10 mouse cellular contexts compared by ENCODE assay signal in the genomic region with DNA sequence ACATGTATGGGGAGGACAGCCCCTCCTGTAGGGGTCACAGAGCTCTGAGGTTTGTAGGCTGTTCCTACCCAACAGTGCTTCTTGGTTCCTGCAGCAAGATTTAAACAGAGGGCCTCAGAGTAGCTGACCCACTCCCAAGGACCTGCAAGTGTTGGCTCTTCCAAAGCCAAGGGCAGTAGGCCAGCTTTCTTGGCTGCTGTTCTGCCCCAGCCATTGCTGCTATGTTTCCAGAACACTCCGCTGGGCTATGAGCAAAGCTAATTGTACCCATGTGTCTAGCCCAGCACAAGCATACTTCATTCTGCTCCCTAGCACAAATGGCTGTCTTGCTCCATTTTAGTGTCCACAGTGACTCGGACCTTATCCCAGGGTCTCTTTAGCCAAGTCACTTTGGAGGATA. TPM values are rescaled to one million over a fixed set of nuclear protein-coding genes. Genes with fewer than 3 reads are reported as not detected.
DNase-seq lines count a peak whose midpoint lies in the region; ATAC-seq lines count a peak whose summit lies in the region.
"Had no signal": no experiment of that assay in that cellular context is flagged by ENCODE, and none has a peak within 500 bp of the region (broad histone marks: within the 10 kb centered on the region; RNA-seq: fewer than 3 reads in every experiment).

No protein-coding gene starts in this region.

- no peak for ATAC-seq in embryonic facial prominence, embryonic 14.5 days (ENCODE audit: low read depth)
- no peak for ATAC-seq in liver, embryonic 11.5 days (replicated peaks; ENCODE audit: low FRiP score)

- no peak overlapping the region for H3K9ac ChIP-seq in embryonic facial prominence, embryonic 14.5 days (ENCODE audit: low read depth, low read length)
- H3K9ac ChIP-seq in liver, embryonic 11.5 days (ENCODE audit: low read depth, low read length): no peak overlapping the region
- H3K9ac ChIP-seq: heart, embryonic 13.5 days; liver, embryonic 14.5 days had no signal

- H3K36me3 ChIP-seq in embryonic facial prominence, embryonic 14.5 days (ENCODE audit: control insufficient read depth, insufficient read depth, low read length): 0 out of 2 replicates have a peak, but pooled peaks cover 6% of the 10 kb centered on the region
- no peaks in the 10 kb centered on the region for H3K36me3 ChIP-seq in embryonic facial prominence, embryonic 10.5 days (replicated peaks)
- H3K36me3 ChIP-seq in liver, embryonic 11.5 days (ENCODE audit: control insufficient read depth, insufficient read depth, low read length): no peaks in the 10 kb centered on the region

- 74% methylated on average over 2 of the region's 2 CpGs for WGBS in embryonic facial prominence, embryonic 14.5 days
- 92% methylated on average over 2 of the region's 2 CpGs for WGBS in embryonic facial prominence, embryonic 10.5 days
- WGBS in liver, embryonic 11.5 days: 73% methylated on average over 2 of the region's 2 CpGs

- no peaks in the 10 kb centered on the region for H3K27me3 ChIP-seq in embryonic facial prominence, embryonic 14.5 days (replicated peaks; ENCODE audit: control insufficient read depth, insufficient read depth, low read length)
- no peaks in the 10 kb centered on the region for H3K27me3 ChIP-seq in embryonic facial prominence, embryonic 10.5 days (replicated peaks; ENCODE audit: low read depth, poor library complexity, severe bottlenecking)
- no peaks in the 10 kb centered on the region for H3K27me3 ChIP-seq in liver, embryonic 11.5 days (replicated peaks; ENCODE audit: control insufficient read depth, insufficient read depth, low read length)
- H3K27me3 ChIP-seq: heart, embryonic 13.5 days had no signal

- no peak overlapping the region for H3K4me3 ChIP-seq in embryonic facial prominence, embryonic 14.5 days (ENCODE audit: low read depth, low read length)
- H3K4me3 ChIP-seq in embryonic facial prominence, embryonic 10.5 days: no peak overlapping the region
- no peak overlapping the region for H3K4me3 ChIP-seq in liver, embryonic 11.5 days (ENCODE audit: low read depth, low read length)
- H3K4me3 ChIP-seq: heart, embryonic 13.5 days had no signal

- no peaks in the 10 kb centered on the region for H3K9me3 ChIP-seq in embryonic facial prominence, embryonic 14.5 days (ENCODE audit: control insufficient read depth, low read length)
- no peaks in the 10 kb centered on the region for H3K9me3 ChIP-seq in embryonic facial prominence, embryonic 10.5 days
- H3K9me3 ChIP-seq in liver, embryonic 11.5 days (ENCODE audit: control insufficient read depth, low read length): no peaks in the 10 kb centered on the region
- H3K9me3 ChIP-seq: heart, embryonic 13.5 days had no signal

- H3K27ac ChIP-seq in embryonic facial prominence, embryonic 14.5 days (replicated peaks; ENCODE audit: low read depth, low read length): no peak overlapping the region
- no peak overlapping the region for H3K27ac ChIP-seq in embryonic facial prominence, embryonic 10.5 days (replicated peaks)
- H3K27ac ChIP-seq in liver, embryonic 11.5 days (ENCODE audit: low read depth, low read length): no peak overlapping the region
- H3K27ac ChIP-seq: heart, embryonic 13.5 days; liver, embryonic 14.5 days had no signal

- no peak overlapping the region for H3K4me2 ChIP-seq in embryonic facial prominence, embryonic 14.5 days (ENCODE audit: low read depth, low read length)
- H3K4me2 ChIP-seq in liver, embryonic 11.5 days: no peak overlapping the region
- H3K4me2 ChIP-seq: heart, embryonic 13.5 days had no signal

- no peaks in the 10 kb centered on the region for H3K4me1 ChIP-seq in embryonic facial prominence, embryonic 14.5 days (ENCODE audit: control insufficient read depth, insufficient read depth, low read length)
- no peaks in the 10 kb centered on the region for H3K4me1 ChIP-seq in embryonic facial prominence, embryonic 10.5 days
- H3K4me1 ChIP-seq in liver, embryonic 11.5 days (replicated peaks; ENCODE audit: control insufficient read depth, insufficient read depth, low read length): no peaks in the 10 kb centered on the region

- intact Hi-C loops in left cerebral cortex, postnatal 4 days (cut with DNase I): no loop called here

- peak; percentile 56 for DNase-seq in embryonic facial prominence, embryonic 14.5 days (ENCODE audit: low spot score)
- DNase-seq in embryonic facial prominence, embryonic 10.5 days (ENCODE audit: low spot score): no peak
- DNase-seq in adrenal gland, postnatal 14 days: peak; percentile 63
- DNase-seq in gastrocnemius, postnatal 25 days: peak; percentile 84
- DNase-seq in left cerebral cortex, postnatal 4 days: peak; percentile 74
- peak; percentile 46 for DNase-seq in right cerebral cortex, postnatal 4 days
- DNase-seq in liver, embryonic 11.5 days (ENCODE audit: low spot score): no peak
- DNase-seq in thymus, postnatal 14 days: no peak

RNA-seq across cellular contexts. Expression of a gene that starts 40.3 kb away (rescaled TPM):
- 38.0 and 40.2 TPM in 2 replicates for polyA plus RNA-seq in embryonic facial prominence, embryonic 14.5 days (2014; fragmentation: Nextera tagmentation; extraction: Ambion mirVana)
- polyA plus RNA-seq in embryonic facial prominence, embryonic 10.5 days (2016; fragmentation: Nextera tagmentation; extraction: Ambion mirVana): 1.9 and 2.2 TPM in 2 replicates
- total RNA-seq in adrenal gland, postnatal 14 days (2021): 18.0 and 18.2 TPM in 2 replicates
- total RNA-seq in gastrocnemius, postnatal 25 days (2021): 1 to 10 TPM; 2.5 to 3.0 TPM
- 1 to 10 TPM; 4.5 to 5.0 TPM for total RNA-seq in left cerebral cortex, postnatal 4 days (2021)
- 4.8 and 5.5 TPM in 2 replicates for polyA plus RNA-seq in liver, embryonic 11.5 days (2014; fragmentation: Nextera tagmentation; extraction: Ambion mirVana)

Comparison
In these comparisons a context has a peak if more than half of its experiments do, and no peak if none do; other contexts are left out.
1. DNase-seq: peak in embryonic facial prominence, embryonic 14.5 days (single experiment), adrenal gland, postnatal 14 days (single experiment), gastrocnemius, postnatal 25 days (single experiment), left cerebral cortex, postnatal 4 days (single experiment) and right cerebral cortex, postnatal 4 days (single experiment); none in embryonic facial prominence, embryonic 10.5 days (single experiment), liver, embryonic 11.5 days (single experiment) and thymus, postnatal 14 days (single experiment).